Mouse (Mus musculus): ENCODE measurements around the gene Twist2. TPM values are rescaled to one million over a fixed set of nuclear protein-coding genes. Genes with fewer than 3 reads are reported as not detected.
A peak's percentile ranks its signal among the peaks of the same experiment; 100 is the strongest.

The Twist2 gene
- total RNA-seq, 2 experiments from 2014 or later: 1.1 to 1.6 TPM

GRCm38 (mm10) chr1:91866001-91866400 is 64.7 kb downstream of the Twist2 start:
- intact Hi-C loops (cut with DNase I): no loop called here
- DNase-seq (ENCODE audit: low spot score in 2 of 2): peak in 1 of 2 experiments; percentile 42

GRCm38 (mm10) chr1:91871101-91871500 is 69.8 kb downstream of the Twist2 start:
- DNase-seq (ENCODE audit: low spot score in 2 of 2): no peak
- intact Hi-C loops (cut with DNase I): loop anchor here (5.0 to 10.0 kb wide), 3 partner anchors 114 to 349 kb away; no protein-coding TSS in a partner anchor

- DNase-seq (ENCODE audit: low spot score in 2 of 2): peak in 1 of 2 experiments; percentile 40
- intact Hi-C loops (cut with DNase I): loop anchor here (5.0 to 10.0 kb wide), 3 partner anchors 115 to 350 kb away; no protein-coding TSS in a partner anchor
Measured at GRCm38 (mm10) chr1:91872388-91873059, 71.3 kb downstream of the Twist2 start.

GRCm38 (mm10) chr1:91873572-91874285 is 72.5 kb downstream of the Twist2 start:
- intact Hi-C loops (cut with DNase I): loop anchor here (5.0 to 10.0 kb wide), 3 partner anchors 116 to 351 kb away; no protein-coding TSS in a partner anchor
- peak in 1 of 2 experiments; percentile 35 for DNase-seq (ENCODE audit: low spot score in 2 of 2)

- peak; percentile 40 to 49 for DNase-seq (ENCODE audit: low spot score in 2 of 2)
Measured at GRCm38 (mm10) chr1:91874633-91875032, 73.4 kb downstream of the Twist2 start.

GRCm38 (mm10) chr1:91875042-91875720 is 73.9 kb downstream of the Twist2 start:
- intact Hi-C loops (cut with DNase I): loop anchor here (10.0 kb wide), 1 partner anchor 300 kb away; no protein-coding TSS in a partner anchor
- no peak for DNase-seq (ENCODE audit: low spot score in 2 of 2)

More at GRCm38 (mm10) chr1:91874633-91875032, 73.4 kb downstream of the Twist2 start:
- intact Hi-C loops (cut with DNase I): loop anchor here (5.0 to 10.0 kb wide), 3 partner anchors 117 to 352 kb away; no protein-coding TSS in a partner anchor

- intact Hi-C loops (cut with DNase I): loop anchor here (10.0 kb wide), 1 partner anchor 304 kb away; no protein-coding TSS in a partner anchor
- DNase-seq (ENCODE audit: low spot score in 2 of 2): no peak
Measured at GRCm38 (mm10) chr1:91878696-91879095, 77.4 kb downstream of the Twist2 start.

- DNase-seq (ENCODE audit: low spot score in 2 of 2): peak; percentile 70 to 96
- intact Hi-C loops (cut with DNase I): loop anchor here (1.0 to 2.0 kb wide), 2 partner anchors 35 to 40 kb away; no protein-coding TSS in a partner anchor
Measured at GRCm38 (mm10) chr1:91880156-91880555, 78.9 kb downstream of the Twist2 start.

- intact Hi-C loops (cut with DNase I): loop anchor here (1.0 to 2.0 kb wide), 2 partner anchors 36 to 39 kb away; no protein-coding TSS in a partner anchor
Measured at GRCm38 (mm10) chr1:91880899-91881298, 79.6 kb downstream of the Twist2 start.

GRCm38 (mm10) chr1:91883115-91883514 is 81.9 kb downstream of the Twist2 start:
- intact Hi-C loops (cut with DNase I): no loop called here

More at GRCm38 (mm10) chr1:91880899-91881298, 79.6 kb downstream of the Twist2 start:
- DNase-seq (ENCODE audit: low spot score in 2 of 2): peak; percentile 52 to 87

GRCm38 (mm10) chr1:91893598-91893997 is 92.3 kb downstream of the Twist2 start:
- DNase-seq (ENCODE audit: low spot score in 2 of 2): no peak
- intact Hi-C loops (cut with DNase I): no loop called here

More at GRCm38 (mm10) chr1:91883115-91883514, 81.9 kb downstream of the Twist2 start:
- DNase-seq (ENCODE audit: low spot score in 2 of 2): no peak

- no peak for DNase-seq (ENCODE audit: low spot score in 2 of 2)
- intact Hi-C loops (cut with DNase I): no loop called here
Measured at GRCm38 (mm10) chr1:91894286-91894685, 93.0 kb downstream of the Twist2 start.

GRCm38 (mm10) chr1:91897078-91897477 is 95.8 kb downstream of the Twist2 start:
- DNase-seq (ENCODE audit: low spot score in 2 of 2): no peak
- intact Hi-C loops (cut with DNase I): no loop called here
